Mouse (Mus musculus): ENCODE data around the gene Proz. TPM values are rescaled to one million over a fixed set of nuclear protein-coding genes. Genes with fewer than 3 reads are reported as not detected.
A peak's percentile ranks its signal among the peaks of the same experiment; 100 is the strongest.

The Proz gene
- polyA plus RNA-seq, 1 experiment: 0.11 TPM

- under 1% methylated on average over 81 of the region's 87 CpGs for WGBS
- Histone ChIP-seq H3K4me1 (ENCODE audit: control insufficient read depth, insufficient read depth, insufficient read length) (peaks cover 10% of the 10 kb centered on the region; the same call in 1 of the 2 replicates), H3K27ac (ENCODE audit: insufficient read depth, low read length) (peak within 1 kb of the TSS; percentile 82), H3K36me3 (ENCODE audit: control insufficient read depth, insufficient read depth, low read length) (no peaks in the 10 kb centered on the region), H3K27me3 (ENCODE audit: control insufficient read depth, insufficient read depth, low read length) (no peaks in the 10 kb centered on the region), H3K4me3 (ENCODE audit: extremely low read depth, insufficient read depth, insufficient read length) (peak within 1 kb of the TSS; percentile 96)
- DNase-seq (ENCODE audit: low read depth in 1 of 2, low spot score in 2 of 2): peak; percentile 96
- TF ChIP-seq CTCF (IDR thresholded peaks at IDR 0.05; ENCODE audit: extremely low read depth, insufficient read depth, insufficient read length, insufficient replicate concordance): peak; percentile 55; the same call in 1 of the 2 replicates
- TF ChIP-seq POLR2A (IDR thresholded peaks at IDR 0.05; ENCODE audit: low read depth, low read length): peak; percentile 85
These were observed 44.6 kb downstream of the Proz start, which contains the start of the genes Pcid2 and Cul4a for GRCm38 (mm10) chr8:13105087-13105881. Gene Pcid2, minus strand, starts transcription at chr8:13105459. Gene Cul4a, plus strand, starts transcription at chr8:13105621.

- Histone ChIP-seq H3K36me3 (ENCODE audit: control insufficient read depth, insufficient read depth, low read length) (no peaks in the 10 kb centered on the region), H3K27ac (ENCODE audit: insufficient read depth, low read length) (peak overlapping the region; percentile 81), H3K27me3 (ENCODE audit: control insufficient read depth, insufficient read depth, low read length) (no peaks in the 10 kb centered on the region), H3K4me1 (ENCODE audit: control insufficient read depth, insufficient read depth, insufficient read length) (peaks cover 10% of the 10 kb centered on the region; the same call in 1 of the 2 replicates), H3K4me3 (ENCODE audit: extremely low read depth, insufficient read depth, insufficient read length) (peak overlapping the region; percentile 95)
- no peak for TF ChIP-seq POLR2A (IDR thresholded peaks at IDR 0.05; ENCODE audit: low read depth, low read length)
- no peak for TF ChIP-seq CTCF (IDR thresholded peaks at IDR 0.05; ENCODE audit: extremely low read depth, insufficient read depth, insufficient read length, insufficient replicate concordance)
- 1% methylated on average over 60 of the region's 63 CpGs for WGBS
- DNase-seq (ENCODE audit: low read depth in 1 of 2, low spot score in 2 of 2): peak in 1 of 2 experiments; percentile 35
These were observed 45.3 kb downstream of the Proz start for GRCm38 (mm10) chr8:13105908-13106551.

DNA sequence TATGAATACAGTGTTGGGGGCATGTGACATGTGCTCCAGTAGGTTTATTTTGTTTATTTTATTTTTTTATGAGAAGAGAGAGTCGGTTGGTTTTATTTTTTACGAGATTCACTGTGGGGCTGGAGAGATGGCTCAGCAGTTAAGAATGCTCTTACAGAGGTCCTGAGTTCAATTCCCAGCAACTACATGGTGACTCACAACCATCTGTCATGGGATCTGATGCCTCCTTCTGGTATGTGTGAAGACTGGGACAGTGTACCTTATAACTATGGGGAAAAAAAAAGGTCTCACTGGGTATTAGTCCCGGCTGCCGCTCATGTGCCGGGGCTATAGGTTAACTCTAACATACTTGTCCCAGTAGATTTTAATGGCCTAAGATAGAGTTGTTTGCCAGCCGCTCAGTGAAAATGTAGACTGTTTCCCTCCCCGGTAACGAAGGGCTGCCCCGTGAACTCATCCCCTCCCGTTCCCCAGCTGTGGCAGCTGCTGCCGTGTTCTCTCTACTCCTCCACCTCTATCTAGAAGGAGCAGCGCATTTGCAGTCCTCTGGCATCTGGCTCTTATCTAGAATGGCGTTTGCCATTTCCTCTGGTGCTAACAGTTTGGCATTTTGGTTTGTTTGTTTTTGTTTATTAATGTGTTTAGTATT is 47.4 kb downstream of the Proz start:
- H3K27me3 ChIP-seq (ENCODE audit: control insufficient read depth, insufficient read depth, low read length): no peaks in the 10 kb centered on the region
- 83% methylated on average over 13 of the region's 13 CpGs for WGBS
- TF ChIP-seq POLR2A (IDR thresholded peaks at IDR 0.05; ENCODE audit: low read depth, low read length): no peak
- no peak for TF ChIP-seq CTCF (IDR thresholded peaks at IDR 0.05; ENCODE audit: extremely low read depth, insufficient read depth, insufficient read length, insufficient replicate concordance)
- DNase-seq (ENCODE audit: low read depth in 1 of 2, low spot score in 2 of 2): no peak
- H3K4me1 ChIP-seq (ENCODE audit: control insufficient read depth, insufficient read depth, insufficient read length): peaks cover 10% of the 10 kb centered on the region; the same call in 1 of the 2 replicates
- no peak overlapping the region for H3K4me3 ChIP-seq (ENCODE audit: extremely low read depth, insufficient read depth, insufficient read length)
- H3K36me3 ChIP-seq (ENCODE audit: control insufficient read depth, insufficient read depth, low read length): no peaks in the 10 kb centered on the region
- H3K27ac ChIP-seq (ENCODE audit: insufficient read depth, low read length): 0 out of 2 replicates have a peak overlapping the region, but pooled peaks have one; percentile 10

GRCm38 (mm10) chr8:13108967-13109366 is 48.3 kb downstream of the Proz start:
- Histone ChIP-seq H3K4me3 (ENCODE audit: extremely low read depth, insufficient read depth, insufficient read length) (no peak overlapping the region), H3K27ac (ENCODE audit: insufficient read depth, low read length) (peak overlapping the region; percentile 10; the same call in 1 of the 2 replicates), H3K36me3 (ENCODE audit: control insufficient read depth, insufficient read depth, low read length) (no peaks in the 10 kb centered on the region), H3K4me1 (ENCODE audit: control insufficient read depth, insufficient read depth, insufficient read length) (peaks cover 8% of the 10 kb centered on the region; the same call in 1 of the 2 replicates), H3K27me3 (ENCODE audit: control insufficient read depth, insufficient read depth, low read length) (no peaks in the 10 kb centered on the region)
- no peak for DNase-seq (ENCODE audit: low read depth in 1 of 2, low spot score in 2 of 2)
- 81% methylated on average over 8 of the region's 8 CpGs for WGBS
- TF ChIP-seq POLR2A (IDR thresholded peaks at IDR 0.05; ENCODE audit: low read depth, low read length) (no peak), CTCF (IDR thresholded peaks at IDR 0.05; ENCODE audit: extremely low read depth, insufficient read depth, insufficient read length, insufficient replicate concordance) (no peak)

DNA sequence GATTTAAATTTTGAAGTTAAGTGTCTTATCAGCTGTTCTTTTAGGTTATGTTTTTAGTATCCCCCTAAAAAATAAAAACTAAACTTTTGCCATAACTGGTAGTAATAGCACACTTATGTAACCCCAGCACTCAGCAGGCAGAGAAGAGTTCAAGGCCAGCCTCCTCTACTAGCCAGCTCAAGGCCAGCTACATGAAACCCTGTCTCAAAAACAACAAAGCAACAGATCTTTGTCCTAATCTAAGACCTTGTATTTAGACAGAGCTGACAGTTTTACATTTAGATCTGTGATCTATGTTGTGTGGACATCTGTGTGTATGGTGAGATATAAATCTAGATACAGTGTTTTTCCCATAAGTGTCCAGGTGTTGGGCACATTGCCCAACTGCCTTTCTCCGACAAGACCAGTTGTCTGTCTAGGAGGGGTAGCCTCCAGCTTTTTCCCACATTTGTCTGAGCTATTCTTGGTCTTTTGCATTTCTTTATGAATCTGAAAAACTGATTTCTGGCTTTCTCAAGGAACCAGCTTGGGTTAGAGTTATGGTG is 48.8 kb downstream of the Proz start:
- H3K4me3 ChIP-seq (ENCODE audit: extremely low read depth, insufficient read depth, insufficient read length): no peak overlapping the region
- peaks cover 5% of the 10 kb centered on the region; the same call in 1 of the 2 replicates for H3K4me1 ChIP-seq (ENCODE audit: control insufficient read depth, insufficient read depth, insufficient read length)

DNA sequence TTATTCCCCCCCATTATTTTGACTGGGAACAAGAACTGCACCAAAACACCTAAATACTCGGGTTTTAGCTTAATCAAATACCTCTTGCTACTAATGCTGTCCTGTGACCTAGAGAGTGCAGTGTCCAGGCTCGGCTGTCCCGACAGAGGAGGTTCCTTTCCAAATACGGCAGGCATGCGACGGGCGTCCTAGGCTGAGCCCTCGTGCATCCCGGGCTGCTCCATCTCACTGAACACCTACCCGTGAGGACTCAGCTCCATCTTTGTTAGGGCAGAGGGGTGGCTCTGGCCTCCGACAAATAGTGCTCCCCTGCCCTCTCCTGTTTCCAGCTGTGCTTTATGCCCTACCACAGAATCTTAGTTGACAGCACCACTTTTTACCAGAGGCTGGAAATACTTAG is 51.2 kb downstream of the Proz start:
- H3K4me1 ChIP-seq (ENCODE audit: control insufficient read depth, insufficient read depth, insufficient read length): no peaks in the 10 kb centered on the region
- H3K36me3 ChIP-seq (ENCODE audit: control insufficient read depth, insufficient read depth, low read length): 0 out of 2 replicates have a peak, but pooled peaks cover 2% of the 10 kb centered on the region
- H3K27ac ChIP-seq (ENCODE audit: insufficient read depth, low read length): no peak overlapping the region
- no peak for DNase-seq (ENCODE audit: low read depth in 1 of 2, low spot score in 2 of 2)
- no peaks in the 10 kb centered on the region for H3K27me3 ChIP-seq (ENCODE audit: control insufficient read depth, insufficient read depth, low read length)
- no peak overlapping the region for H3K4me3 ChIP-seq (ENCODE audit: extremely low read depth, insufficient read depth, insufficient read length)
- WGBS: 94% methylated on average over 11 of the region's 11 CpGs
- no peak for TF ChIP-seq CTCF (IDR thresholded peaks at IDR 0.05; ENCODE audit: extremely low read depth, insufficient read depth, insufficient read length, insufficient replicate concordance)

More for the DNA sequence above, 48.8 kb downstream of the Proz start:
- no peaks in the 10 kb centered on the region for H3K27me3 ChIP-seq (ENCODE audit: control insufficient read depth, insufficient read depth, low read length)
- DNase-seq (ENCODE audit: low read depth in 1 of 2, low spot score in 2 of 2): no peak
- 75% methylated on average over 1 of the region's 1 CpGs for WGBS
- TF ChIP-seq POLR2A (IDR thresholded peaks at IDR 0.05; ENCODE audit: low read depth, low read length): no peak
- no peak for TF ChIP-seq CTCF (IDR thresholded peaks at IDR 0.05; ENCODE audit: extremely low read depth, insufficient read depth, insufficient read length, insufficient replicate concordance)
- H3K36me3 ChIP-seq (ENCODE audit: control insufficient read depth, insufficient read depth, low read length): no peaks in the 10 kb centered on the region
- H3K27ac ChIP-seq (ENCODE audit: insufficient read depth, low read length): no peak overlapping the region
